Mouse (Mus musculus): ENCODE data around the gene Dbf4. TPM values are rescaled to one million over a fixed set of nuclear protein-coding genes. Genes with fewer than 3 reads are reported as not detected.
A peak's percentile ranks its signal among the peaks of the same experiment; 100 is the strongest.

Gene Dbf4
- total RNA-seq (2014; rRNA removed) (11.4 and 13.3 TPM in 2 replicates), polyA plus RNA-seq (2015; fragmentation: Nextera tagmentation; extraction: Ambion mirVana) (8.2 and 8.3 TPM in 2 replicates)

DNA sequence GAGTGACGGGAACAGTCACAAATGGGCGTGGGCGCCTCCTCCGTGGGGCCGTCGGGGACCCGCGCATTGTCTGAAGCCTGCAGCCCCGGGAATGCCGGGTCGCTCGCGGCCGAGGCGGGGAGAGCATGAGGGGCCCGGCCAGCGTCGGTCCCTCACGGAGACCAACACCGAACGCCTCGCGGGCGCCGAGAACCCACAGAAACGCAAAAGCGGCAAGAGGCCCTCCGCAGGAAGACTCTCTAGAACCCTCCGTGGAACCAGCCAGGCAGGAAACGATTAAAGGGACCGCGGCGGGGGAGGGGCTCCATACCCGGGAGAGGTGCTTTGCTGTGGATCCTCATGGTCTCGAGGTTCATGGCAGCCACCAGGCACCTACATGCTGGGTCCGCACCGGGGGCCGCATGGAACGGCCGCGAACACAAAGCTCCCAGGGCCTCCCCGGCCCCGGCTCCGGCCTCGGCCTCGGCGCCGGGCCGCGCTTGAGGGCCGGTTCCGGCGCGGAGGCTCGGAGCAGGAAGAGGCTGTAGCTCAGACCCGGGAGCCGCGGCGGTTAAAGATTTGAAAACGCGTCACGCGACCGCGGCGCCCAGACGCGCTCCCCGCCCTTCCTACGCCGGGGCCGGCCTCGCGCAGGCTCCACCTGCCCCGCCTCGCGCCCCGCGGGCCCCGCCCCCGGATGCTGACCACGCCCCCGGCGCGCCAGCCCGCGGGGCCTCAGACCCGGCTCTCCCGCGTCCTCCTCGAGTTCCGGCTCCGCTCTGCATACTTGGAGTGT, at the start of gene Dbf4, which contains the start of gene Slc25a40:
Dbf4 (minus strand) TSS at position 560 of the 775 bp plus-strand sequence.
Slc25a40 (plus strand) TSS at position 694 of the 775 bp plus-strand sequence.
- no peak for TF ChIP-seq CTCF (IDR thresholded peaks at IDR 0.05; ENCODE audit: low read depth)
- no peaks in the 10 kb centered on the region for H3K9me3 ChIP-seq (ENCODE audit: low read length)
- peak within 1 kb of the TSS; percentile 68 for H3K27ac ChIP-seq (ENCODE audit: low read depth, low read length)
- ATAC-seq (peak; percentile 97), DNase-seq (peak; percentile 92)
- peak within 1 kb of the TSS; percentile 89 for H3K4me3 ChIP-seq (ENCODE audit: low read depth, low read length)
- peak within 1 kb of the TSS; percentile 81 for H3K4me2 ChIP-seq (ENCODE audit: low read depth)
- peak within 1 kb of the TSS; percentile 78 for H3K9ac ChIP-seq
- no peaks in the 10 kb centered on the region for H3K4me1 ChIP-seq (ENCODE audit: insufficient read depth)
- 2% methylated on average over 93 of the region's 93 CpGs for WGBS
- no peaks in the 10 kb centered on the region; the same call in 1 of the 2 replicates for H3K36me3 ChIP-seq (ENCODE audit: insufficient read depth)
- no peaks in the 10 kb centered on the region for H3K27me3 ChIP-seq (ENCODE audit: insufficient read depth, low read length)

DNA sequence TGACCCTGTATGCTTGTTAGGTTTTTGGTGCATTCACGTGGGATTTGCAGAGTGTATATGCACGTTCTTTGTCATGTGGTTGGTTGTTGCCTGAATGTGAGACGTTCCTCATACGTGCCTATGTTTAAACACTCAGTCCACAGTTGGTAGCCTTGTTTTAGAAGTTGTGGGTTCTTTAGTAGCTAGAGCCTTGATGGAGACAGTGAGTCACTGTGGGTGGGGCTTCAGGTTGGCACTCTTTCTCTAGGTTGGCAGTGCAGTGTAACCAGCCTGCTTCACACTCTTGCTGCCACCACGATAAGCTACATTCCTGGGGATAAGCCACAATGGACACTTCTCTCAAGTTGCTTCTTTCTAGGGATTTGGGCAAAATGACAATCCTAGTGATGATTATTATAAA, 34.0 kb upstream of the Dbf4 start:
- Histone ChIP-seq H3K4me2 (ENCODE audit: low read depth) (no peak overlapping the region), H3K27ac (ENCODE audit: low read depth, low read length) (no peak overlapping the region), H3K27me3 (ENCODE audit: insufficient read depth, low read length) (no peaks in the 10 kb centered on the region), H3K36me3 (ENCODE audit: insufficient read depth) (no peaks in the 10 kb centered on the region), H3K4me3 (ENCODE audit: low read depth, low read length) (no peak overlapping the region), H3K4me1 (ENCODE audit: insufficient read depth) (no peaks in the 10 kb centered on the region), H3K9me3 (ENCODE audit: low read length) (no peaks in the 10 kb centered on the region), H3K9ac (no peak overlapping the region)
- ATAC-seq (no peak), DNase-seq (no peak)
- 90% methylated on average over 5 of the region's 5 CpGs for WGBS
- no peak for TF ChIP-seq CTCF (IDR thresholded peaks at IDR 0.05; ENCODE audit: low read depth)

DNA sequence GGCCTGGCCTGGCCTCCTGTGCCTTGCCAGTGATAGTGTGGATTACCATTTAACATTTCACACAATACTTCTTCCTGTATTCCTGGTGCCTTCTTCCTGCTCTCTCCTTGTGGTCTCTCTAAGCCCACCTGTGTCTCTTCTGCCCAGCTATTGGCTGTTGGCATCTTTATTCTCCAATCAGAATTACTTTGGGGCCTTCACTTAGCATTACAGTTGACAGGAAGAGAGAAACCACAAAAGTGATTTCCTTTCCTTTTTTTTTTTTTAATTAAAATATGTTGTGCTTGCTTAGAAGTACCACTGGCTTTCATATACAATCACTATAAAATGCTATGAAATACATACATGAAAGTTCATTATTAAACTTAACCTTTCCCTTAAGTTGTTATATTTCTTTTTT, 33.0 kb upstream of the Dbf4 start:
- DNase-seq (no peak), ATAC-seq (no peak)

DNA sequence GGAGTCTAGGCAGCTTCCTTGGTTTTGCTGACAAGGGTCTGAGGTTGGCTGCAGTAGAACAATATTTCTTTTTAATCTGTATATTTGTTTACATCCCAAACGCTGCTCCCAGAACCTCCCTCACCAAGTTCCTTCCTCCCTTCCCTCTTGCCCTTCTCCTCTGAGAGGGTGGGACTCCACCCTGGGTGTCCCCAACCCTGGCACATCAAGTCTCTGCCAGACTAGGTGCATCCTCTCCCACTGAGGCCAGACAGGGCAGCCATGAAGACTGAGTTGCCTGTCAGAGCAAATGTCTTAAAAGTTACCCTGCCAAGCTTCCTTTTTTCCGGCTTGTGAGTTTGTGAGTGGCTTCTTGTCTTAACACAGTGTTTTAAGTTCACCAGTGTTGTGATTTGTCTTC, 16.6 kb upstream of the Dbf4 start:
- ATAC-seq: no peak
- TF ChIP-seq CTCF (IDR thresholded peaks at IDR 0.05; ENCODE audit: low read depth): no peak
- H3K9ac ChIP-seq: no peak overlapping the region

More for the DNA sequence above, 33.0 kb upstream of the Dbf4 start:
- Histone ChIP-seq H3K4me1 (ENCODE audit: insufficient read depth) (no peaks in the 10 kb centered on the region), H3K4me3 (ENCODE audit: low read depth, low read length) (no peak overlapping the region), H3K27ac (ENCODE audit: low read depth, low read length) (no peak overlapping the region), H3K27me3 (ENCODE audit: insufficient read depth, low read length) (no peaks in the 10 kb centered on the region), H3K36me3 (ENCODE audit: insufficient read depth) (no peaks in the 10 kb centered on the region), H3K9ac (no peak overlapping the region), H3K9me3 (ENCODE audit: low read length) (no peaks in the 10 kb centered on the region), H3K4me2 (ENCODE audit: low read depth) (no peak overlapping the region)
- TF ChIP-seq CTCF (IDR thresholded peaks at IDR 0.05; ENCODE audit: low read depth): no peak

DNA sequence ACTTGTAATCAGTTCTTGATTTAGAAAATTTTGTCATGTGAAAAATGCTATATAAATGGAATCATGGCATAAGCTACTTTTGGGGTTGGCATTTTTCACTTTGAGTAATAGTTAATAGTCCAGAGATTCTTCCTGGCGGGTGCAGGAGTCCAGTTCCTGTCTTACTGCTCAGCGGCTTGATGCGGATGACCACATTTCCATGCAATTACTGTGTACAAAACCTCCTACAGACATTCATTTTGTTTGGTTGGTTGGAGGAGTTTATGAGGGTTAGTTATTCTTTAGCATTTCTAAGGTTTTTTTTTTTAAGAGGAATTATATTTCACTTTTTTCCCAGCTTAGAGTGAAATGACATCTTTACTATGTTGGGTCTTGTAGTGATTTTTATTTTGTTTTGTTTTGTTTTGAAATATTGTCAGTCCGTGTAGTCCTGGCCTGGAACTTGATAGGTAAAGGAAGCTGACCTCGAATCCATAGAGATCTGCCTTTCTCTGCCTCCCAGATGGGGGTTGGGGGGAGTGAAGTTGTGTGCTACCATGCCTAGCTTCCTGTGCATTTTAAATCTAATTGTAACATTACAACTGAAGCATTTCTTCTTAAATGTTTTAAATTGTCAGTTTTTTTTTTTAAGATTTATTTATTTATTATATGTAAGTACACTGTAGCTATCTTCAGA, 15.1 kb upstream of the Dbf4 start:
- no peaks in the 10 kb centered on the region for H3K36me3 ChIP-seq (ENCODE audit: insufficient read depth)
- 92% methylated on average over 5 of the region's 5 CpGs for WGBS
- H3K9ac ChIP-seq: no peak overlapping the region
- H3K4me3 ChIP-seq (ENCODE audit: low read depth, low read length): no peak overlapping the region
- no peak overlapping the region for H3K27ac ChIP-seq (ENCODE audit: low read depth, low read length)
- no peaks in the 10 kb centered on the region for H3K4me1 ChIP-seq (ENCODE audit: insufficient read depth)
- H3K9me3 ChIP-seq (ENCODE audit: low read length): no peaks in the 10 kb centered on the region
- TF ChIP-seq CTCF (IDR thresholded peaks at IDR 0.05; ENCODE audit: low read depth): no peak
- ATAC-seq (no peak), DNase-seq (no peak)
- H3K27me3 ChIP-seq (ENCODE audit: insufficient read depth, low read length): no peaks in the 10 kb centered on the region
- H3K4me2 ChIP-seq (ENCODE audit: low read depth): no peak overlapping the region

More for the DNA sequence above, 16.6 kb upstream of the Dbf4 start:
- DNase-seq: no peak
- no peaks in the 10 kb centered on the region for H3K4me1 ChIP-seq (ENCODE audit: insufficient read depth)
- H3K4me3 ChIP-seq (ENCODE audit: low read depth, low read length): no peak overlapping the region
- no peak overlapping the region for H3K27ac ChIP-seq (ENCODE audit: low read depth, low read length)
- WGBS: 80% methylated on average over 2 of the region's 2 CpGs
- no peaks in the 10 kb centered on the region for H3K9me3 ChIP-seq (ENCODE audit: low read length)
- no peak overlapping the region for H3K4me2 ChIP-seq (ENCODE audit: low read depth)
- H3K27me3 ChIP-seq (ENCODE audit: insufficient read depth, low read length): no peaks in the 10 kb centered on the region
- H3K36me3 ChIP-seq (ENCODE audit: insufficient read depth): no peaks in the 10 kb centered on the region

DNA sequence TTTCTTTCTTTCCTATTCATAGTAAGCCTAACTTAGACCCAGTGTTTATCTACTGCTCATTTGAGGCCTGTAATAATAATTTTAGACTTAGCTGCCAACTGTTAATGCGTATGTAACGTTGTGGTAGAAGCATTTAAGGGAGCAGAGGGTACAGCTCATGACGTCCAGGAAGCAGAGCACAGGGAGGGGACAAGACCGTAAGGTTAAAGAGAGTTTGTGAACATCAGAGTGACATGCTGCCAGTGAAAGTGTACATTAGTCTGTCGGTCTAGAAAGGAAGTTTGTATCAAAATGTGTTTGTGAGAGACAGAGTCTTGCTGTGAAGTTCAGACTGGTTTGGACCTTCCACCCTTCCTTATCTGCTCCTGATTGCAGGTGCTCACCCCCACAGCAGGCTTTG, 3.4 kb upstream of the Dbf4 start:
- DNase-seq: no peak
- H3K27me3 ChIP-seq (ENCODE audit: insufficient read depth, low read length): no peaks in the 10 kb centered on the region
- H3K36me3 ChIP-seq (ENCODE audit: insufficient read depth): no peaks in the 10 kb centered on the region
- no peaks in the 10 kb centered on the region for H3K9me3 ChIP-seq (ENCODE audit: low read length)
- no peak overlapping the region for H3K9ac ChIP-seq
- no peak overlapping the region for H3K4me2 ChIP-seq (ENCODE audit: low read depth)
- WGBS: 79% methylated on average over 5 of the region's 5 CpGs
- H3K27ac ChIP-seq (ENCODE audit: low read depth, low read length): no peak overlapping the region
- ATAC-seq: no peak
- TF ChIP-seq CTCF (IDR thresholded peaks at IDR 0.05; ENCODE audit: low read depth): no peak
- no peak overlapping the region for H3K4me3 ChIP-seq (ENCODE audit: low read depth, low read length)
- no peaks in the 10 kb centered on the region for H3K4me1 ChIP-seq (ENCODE audit: insufficient read depth)

DNA sequence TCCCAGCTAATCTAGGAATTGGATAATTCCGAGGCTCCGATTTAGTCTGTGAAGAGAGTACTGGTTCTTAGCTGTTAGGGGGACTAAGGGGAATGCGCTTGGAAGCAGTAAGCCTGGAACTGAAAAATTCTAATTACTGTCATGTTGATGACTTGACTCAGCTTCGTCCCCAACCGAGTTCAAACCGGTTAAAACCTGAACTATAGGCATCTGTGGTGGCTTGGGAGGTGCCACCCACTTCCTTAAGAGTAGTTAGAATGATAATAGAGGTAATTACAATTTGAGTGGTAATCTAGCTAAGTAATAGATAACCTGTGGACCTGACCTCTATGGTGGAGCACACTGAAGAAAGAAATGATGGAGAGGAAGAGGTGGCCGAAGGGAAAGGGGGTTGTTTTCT, 1.6 kb upstream of the Dbf4 start:
- Histone ChIP-seq H3K4me3 (ENCODE audit: low read depth, low read length) (peak overlapping the region; percentile 89), H3K27ac (ENCODE audit: low read depth, low read length) (no peak overlapping the region), H3K9me3 (ENCODE audit: low read length) (no peaks in the 10 kb centered on the region), H3K4me2 (ENCODE audit: low read depth) (peak overlapping the region; percentile 81), H3K27me3 (ENCODE audit: insufficient read depth, low read length) (no peaks in the 10 kb centered on the region), H3K4me1 (ENCODE audit: insufficient read depth) (no peaks in the 10 kb centered on the region), H3K9ac (peak overlapping the region; percentile 31; the same call in 1 of the 2 replicates), H3K36me3 (ENCODE audit: insufficient read depth) (no peaks in the 10 kb centered on the region)
- DNase-seq: peak; percentile 3
- no peak for ATAC-seq
- TF ChIP-seq CTCF (IDR thresholded peaks at IDR 0.05; ENCODE audit: low read depth): no peak
- 21% methylated on average over 7 of the region's 7 CpGs for WGBS

All from forebrain, postnatal 0 days (tissue).